Mouse (Mus musculus) E14TG2a.4 (cell line): ENCODE measurements around the gene Mob3a.

Experiments used
- CTCF ChIP-seq: conservative IDR thresholded peaks from 2 replicates; pipeline ENCODE4 v1.5.1; 2014; ENCODE audit warnings: low read length
- NANOG ChIP-seq: IDR thresholded peaks from 2 replicates; pipeline ENCODE4 v1.6.1; 2014; ENCODE audit warnings: borderline replicate concordance, low read length, mixed read lengths

DNA sequence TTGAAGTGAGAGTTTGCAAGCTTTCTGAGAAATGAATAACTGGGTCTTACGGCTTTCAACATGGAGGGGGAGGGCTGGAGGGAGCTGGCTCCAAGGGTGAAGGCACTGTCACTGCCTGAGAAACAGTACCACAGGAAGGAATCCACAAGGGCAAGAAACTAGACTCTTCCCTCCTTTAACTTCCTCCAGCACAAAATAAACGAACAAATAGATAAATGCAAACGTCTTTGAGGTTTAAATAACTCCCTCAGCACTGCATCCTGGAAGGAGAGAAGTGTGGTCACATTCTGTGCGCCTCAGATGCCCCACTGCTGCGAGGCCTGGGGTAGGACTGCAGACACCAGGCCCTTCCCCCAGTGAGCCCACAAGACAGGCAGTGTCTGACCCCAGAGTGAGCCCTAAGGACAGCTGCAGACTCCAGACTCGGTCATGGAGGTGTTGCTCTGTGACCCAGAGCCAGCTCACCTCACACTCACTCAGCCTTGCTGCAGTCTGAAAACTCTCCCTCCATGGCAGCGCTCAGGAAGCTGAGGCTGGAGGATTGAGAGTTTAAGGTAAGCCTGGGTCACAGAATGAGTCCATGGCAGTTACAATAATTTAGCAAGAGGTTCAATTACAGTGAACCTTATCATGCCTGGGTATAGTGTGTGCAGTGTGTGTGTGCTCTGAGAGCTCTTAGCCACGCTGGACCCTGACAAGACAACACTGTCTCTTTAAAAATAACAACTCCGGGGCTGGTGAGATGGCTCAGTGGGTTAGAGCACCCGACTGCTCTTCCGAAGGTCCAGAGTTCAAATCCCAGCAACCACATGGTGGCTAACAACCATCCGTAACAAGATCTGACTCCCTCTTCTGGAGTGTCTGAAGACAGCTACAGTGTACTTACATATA is 5.0 kb downstream of the Mob3a start:
- TF ChIP-seq CTCF (no peak), NANOG (no peak)
